Mouse (Mus musculus) brain, adult 10 weeks (tissue): ENCODE data around the gene Gpsm3. TPM values are rescaled to one million over a fixed set of nuclear protein-coding genes. Genes with fewer than 3 reads are reported as not detected.

Experiments used
- polyA plus RNA-seq: library from polyadenylated mRNA; stranded (reverse); fragments of 350-450 nt; fragmentation: Illumina TruSeq; extraction: RNeasy Lipid Tissue Mini Kit (QIAGEN cat#74804); gene quantifications from one replicate; pipeline ENCODE4 v1.2.3, GENCODE M21; 2015; ENCODE audit warnings: low read depth, low replicate concordance

Gene Gpsm3
- polyA plus RNA-seq: 3.5 TPM

GRCm38 (mm10) chr17:34589681-34590101 is at the start of gene Gpsm3:
TSS of gene Gpsm3 (plus strand) at chr17:34589806.

GRCm38 (mm10) chr17:34564003-34564421 is 25.6 kb upstream of the Gpsm3 start, which contains the start of gene Notch4:
TSS of gene Notch4 (plus strand) at chr17:34564268.

DNA sequence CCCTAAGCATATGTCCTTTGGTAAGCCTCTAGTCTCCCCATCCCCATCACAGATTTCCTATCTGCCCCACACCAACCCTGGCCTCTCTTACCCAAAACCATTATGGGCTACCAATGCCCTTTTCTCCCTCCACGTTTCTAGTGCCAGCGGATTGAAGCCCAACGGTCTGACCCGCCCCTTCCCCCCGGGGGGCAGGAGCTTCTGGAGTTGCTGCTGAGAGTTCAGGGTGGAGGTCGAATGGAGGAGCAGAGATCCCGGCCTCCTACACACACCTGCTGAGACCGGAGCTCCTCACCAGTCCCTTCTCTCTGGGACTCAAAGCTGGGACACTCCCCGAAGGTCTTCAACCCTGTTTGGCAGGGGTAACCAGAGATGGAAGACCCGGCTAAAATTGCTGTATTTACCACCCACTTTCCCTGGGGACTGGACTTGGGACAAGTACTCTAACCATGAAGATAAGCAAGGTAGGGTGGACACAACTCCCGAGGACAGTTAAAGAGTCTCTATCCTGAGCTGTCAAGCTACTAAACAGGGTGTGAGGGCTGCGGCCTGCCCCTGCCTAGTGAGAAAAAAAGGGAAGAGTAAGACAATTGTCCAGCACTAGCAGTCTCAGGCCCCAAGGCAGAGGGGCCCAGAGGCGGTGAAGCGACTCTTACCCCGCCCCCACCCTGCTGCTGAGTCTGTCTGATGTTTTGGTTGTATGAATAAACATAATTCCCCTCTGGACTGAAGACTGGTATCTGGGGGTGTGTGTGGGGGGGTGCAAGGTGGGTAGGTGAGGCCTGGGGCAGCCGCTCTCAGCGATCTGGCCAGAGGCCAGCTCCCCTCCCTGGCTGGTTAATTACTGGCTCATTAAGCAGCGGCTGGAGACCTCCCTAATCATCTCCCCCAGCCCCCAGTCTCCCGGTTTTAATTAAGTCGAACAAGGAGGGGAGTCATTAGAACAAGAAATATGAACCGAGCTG is 1.7 kb downstream of the Gpsm3 start, which contains the start of gene Pbx2:
TSS of gene Pbx2 (plus strand) at position 238 of the 965 bp plus-strand sequence.

GRCm38 (mm10) chr17:34597566-34598095 is 8.0 kb downstream of the Gpsm3 start, which contains the start of gene Ager:
TSS of gene Ager (plus strand) at chr17:34597862.

GRCm38 (mm10) chr17:34603375-34604060 is 13.9 kb downstream of the Gpsm3 start, which contains the start of gene Rnf5:
TSS of gene Rnf5 (minus strand) at chr17:34603690.

DNA sequence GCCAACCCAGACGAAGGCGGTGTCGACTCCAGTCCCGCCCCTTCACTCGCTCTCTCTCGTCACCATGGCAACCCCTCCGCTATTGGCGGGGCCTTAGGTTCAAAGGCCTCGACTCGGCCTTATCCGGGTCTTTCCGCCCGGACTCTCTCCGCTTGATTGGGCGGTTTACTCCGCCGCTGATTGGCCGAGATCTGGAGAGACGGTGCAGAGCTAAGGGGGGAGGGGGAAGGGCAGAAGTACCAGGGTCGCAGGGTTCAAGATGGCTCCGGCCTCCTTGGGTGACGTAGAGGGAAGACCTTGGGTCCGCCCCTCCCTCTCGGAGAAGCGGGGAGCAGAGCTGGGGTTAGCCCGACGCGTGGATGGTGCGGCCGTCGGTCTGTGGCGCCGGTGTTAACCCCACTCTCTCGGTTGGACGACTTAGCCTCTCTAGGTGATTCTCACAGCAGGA is 14.5 kb downstream of the Gpsm3 start, which contains the start of gene Agpat1:
TSS of gene Agpat1 (plus strand) at position 202 of the 448 bp plus-strand sequence.

GRCm38 (mm10) chr17:34615871-34616270 is 26.3 kb downstream of the Gpsm3 start, which contains the start of gene Egfl8:
TSS of gene Egfl8 (minus strand) at chr17:34615971.

DNA sequence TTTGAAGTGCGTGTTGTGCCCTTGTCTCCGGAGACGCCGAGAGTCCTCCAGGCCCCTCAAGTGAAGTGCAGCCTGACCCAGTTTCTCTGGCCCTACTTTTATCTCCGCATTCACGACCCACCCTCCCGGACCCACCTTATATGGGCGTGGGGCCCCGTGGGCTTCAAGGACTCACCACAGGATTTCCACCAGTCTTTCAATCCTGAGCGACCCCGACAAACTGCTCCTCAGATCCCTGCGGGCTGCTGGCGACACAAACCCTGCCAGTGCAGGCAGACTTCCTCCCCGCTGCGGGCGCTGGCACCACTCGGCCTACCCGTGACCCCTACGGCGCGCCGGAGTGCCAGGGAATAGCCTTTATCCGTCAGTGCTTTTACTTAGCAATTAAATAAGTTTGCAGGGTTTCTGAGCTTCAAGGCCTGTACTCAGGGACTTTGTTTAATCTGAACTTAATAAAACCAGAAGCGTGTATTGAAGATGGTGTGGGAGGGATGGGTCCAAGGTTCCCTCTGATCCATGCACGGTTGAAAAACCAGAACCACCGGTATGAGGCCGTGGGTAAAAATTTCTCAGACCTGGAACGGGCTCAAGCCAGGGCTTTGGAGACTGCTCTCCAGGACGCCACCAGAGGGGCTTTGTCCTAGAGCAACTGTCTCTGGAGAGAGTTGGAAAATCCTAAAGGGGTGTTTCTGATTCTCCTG is 38.5 kb downstream of the Gpsm3 start, which contains the start of gene Ppt2:
TSS of gene Ppt2 (minus strand) at position 568 of the 701 bp plus-strand sequence.

GRCm38 (mm10) chr17:34629221-34629751 is 39.7 kb downstream of the Gpsm3 start, which contains the start of gene Prrt1:
TSS of gene Prrt1 (plus strand) at chr17:34629533.

Other genes with a start within 250 kb of the Gpsm3 start
- not detected for gene Btnl2, start 235.0 kb upstream of the Gpsm3 start, polyA plus RNA-seq
- not detected for gene Btnl1, start 212.7 kb upstream of the Gpsm3 start, polyA plus RNA-seq
- 4.6 TPM for gene BC051142, start 191.0 kb upstream of the Gpsm3 start, polyA plus RNA-seq
- gene Btnl4, start 112.5 kb upstream of the Gpsm3 start, polyA plus RNA-seq: not detected
- not detected for gene Btnl6, start 72.5 kb upstream of the Gpsm3 start, polyA plus RNA-seq
- gene Notch4, start 25.5 kb upstream of the Gpsm3 start, polyA plus RNA-seq: 2.6 TPM
- 44.5 TPM for gene Pbx2, start 1.5 kb downstream of the Gpsm3 start, polyA plus RNA-seq
- 0.58 TPM for gene Ager, start 8.1 kb downstream of the Gpsm3 start, polyA plus RNA-seq
- gene Rnf5, start 13.9 kb downstream of the Gpsm3 start, polyA plus RNA-seq: 111 TPM
- gene Agpat1, start 14.5 kb downstream of the Gpsm3 start, polyA plus RNA-seq: 124 TPM
- 3.2 TPM for gene Egfl8, start 26.2 kb downstream of the Gpsm3 start, polyA plus RNA-seq
- gene Ppt2, start 38.7 kb downstream of the Gpsm3 start, polyA plus RNA-seq: 37.7 TPM
- 123 TPM for gene Prrt1, start 39.7 kb downstream of the Gpsm3 start, polyA plus RNA-seq
- gene Fkbpl, start 55.0 kb downstream of the Gpsm3 start, polyA plus RNA-seq: 12.5 TPM
- gene Atf6b, start 57.3 kb downstream of the Gpsm3 start, polyA plus RNA-seq: 54.8 TPM
- gene Tnxb, start 80.7 kb downstream of the Gpsm3 start, polyA plus RNA-seq: 0.86 TPM
- 10.9 TPM for gene C4b, start 154.1 kb downstream of the Gpsm3 start, polyA plus RNA-seq
- gene Cyp21a1, start 214.8 kb downstream of the Gpsm3 start, polyA plus RNA-seq: not detected
- gene Stk19, start 247.1 kb downstream of the Gpsm3 start, polyA plus RNA-seq: 67.9 TPM
- 37.4 TPM for gene Dxo, start 247.2 kb downstream of the Gpsm3 start, polyA plus RNA-seq